Mouse (Mus musculus): ENCODE measurements at regions not wholly inside any gene's neighbourhood (a gene's known extent, or its start where the extent isn't known, plus 50 kb on each side); places are given as distances from the start of the nearest gene placed in this dataset.

DNA sequence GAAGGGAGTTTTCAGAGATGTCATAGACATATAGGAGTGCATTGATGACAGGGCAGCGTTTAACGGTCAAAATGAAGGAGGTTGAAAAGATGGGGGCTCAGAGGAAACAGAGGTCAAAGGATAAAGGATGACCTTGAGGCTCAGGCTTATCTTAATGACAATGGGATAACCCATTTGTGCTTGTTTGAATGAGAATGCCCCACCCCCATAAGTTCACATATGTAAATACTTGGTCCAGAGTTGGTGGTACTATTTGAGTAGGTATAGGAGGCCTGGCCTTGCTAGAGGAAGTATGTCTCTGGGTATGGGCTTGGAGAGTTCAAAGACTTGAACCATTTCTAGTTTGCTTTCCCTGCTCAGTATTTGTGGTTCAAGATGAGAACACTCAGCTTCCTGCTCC lies 237.4 kb upstream of the Fbxl7 start:
- no peak for ATAC-seq (ENCODE audit: extremely low read depth, insufficient number of reproducible peaks, low FRiP score, low TSS enrichment)
- WGBS: 80% methylated on average over 2 of the region's 2 CpGs

GRCm38 (mm10) chr15:27137580-27137979 lies 242.2 kb upstream of the Fbxl7 start:
- Histone ChIP-seq H3K9ac (no peak overlapping the region), H3K4me1 (no peaks in the 10 kb centered on the region), H3K36me3 (no peaks in the 10 kb centered on the region), H3K27me3 (replicated peaks) (no peaks in the 10 kb centered on the region), H3K27ac (replicated peaks) (no peak overlapping the region), H3K4me3 (no peak overlapping the region), H3K9me3 (no peaks in the 10 kb centered on the region), H3K4me2 (no peak overlapping the region)
- no peak for ATAC-seq (ENCODE audit: extremely low read depth, insufficient number of reproducible peaks, low FRiP score, low TSS enrichment)
- 80% methylated on average over 5 of the region's 5 CpGs for WGBS

More for the DNA sequence above, 237.4 kb upstream of the Fbxl7 start:
- no peaks in the 10 kb centered on the region for H3K27me3 ChIP-seq (replicated peaks)
- H3K4me3 ChIP-seq: no peak overlapping the region
- no peaks in the 10 kb centered on the region for H3K36me3 ChIP-seq
- no peak overlapping the region for H3K27ac ChIP-seq (replicated peaks)
- no peak overlapping the region for H3K9ac ChIP-seq
- no peaks in the 10 kb centered on the region for H3K9me3 ChIP-seq
- H3K4me2 ChIP-seq: no peak overlapping the region
- no peaks in the 10 kb centered on the region for H3K4me1 ChIP-seq

GRCm38 (mm10) chr15:27145860-27146259 lies 250.5 kb upstream of the Fbxl7 start:
- Histone ChIP-seq H3K4me1 (no peaks in the 10 kb centered on the region), H3K4me3 (no peak overlapping the region), H3K36me3 (no peaks in the 10 kb centered on the region), H3K9me3 (no peaks in the 10 kb centered on the region), H3K9ac (no peak overlapping the region), H3K27me3 (replicated peaks) (no peaks in the 10 kb centered on the region), H3K27ac (replicated peaks) (no peak overlapping the region), H3K4me2 (no peak overlapping the region)
- no peak for ATAC-seq (ENCODE audit: extremely low read depth, insufficient number of reproducible peaks, low FRiP score, low TSS enrichment)
- WGBS: 72% methylated on average over 6 of the region's 6 CpGs

DNA sequence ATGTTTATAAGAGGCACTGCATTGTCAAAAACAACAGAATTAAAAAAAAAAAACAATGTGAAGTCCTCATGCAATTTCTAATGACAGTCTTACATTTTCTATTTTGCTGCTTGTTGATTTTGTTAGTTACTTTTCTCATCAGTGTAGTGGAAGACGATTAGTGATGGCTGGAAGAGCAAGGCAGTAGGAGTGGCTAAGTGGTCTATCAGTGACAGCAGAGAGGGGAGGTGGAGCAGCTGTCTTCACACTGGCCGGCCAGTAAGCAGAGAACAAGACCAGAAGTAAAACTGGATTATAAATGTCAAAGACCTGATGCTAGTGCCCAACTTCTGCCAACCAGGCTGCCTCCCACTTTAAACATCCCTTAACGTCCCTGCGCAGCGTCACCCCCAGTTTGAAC lies 265.6 kb upstream of the Fbxl7 start:
- Histone ChIP-seq H3K4me3 (no peak overlapping the region), H3K27ac (replicated peaks) (no peak overlapping the region), H3K4me1 (no peaks in the 10 kb centered on the region), H3K27me3 (replicated peaks) (no peaks in the 10 kb centered on the region), H3K9me3 (no peaks in the 10 kb centered on the region), H3K4me2 (no peak overlapping the region), H3K36me3 (no peaks in the 10 kb centered on the region), H3K9ac (no peak overlapping the region)
- no peak for ATAC-seq (ENCODE audit: extremely low read depth, insufficient number of reproducible peaks, low FRiP score, low TSS enrichment)
- 58% methylated on average over 5 of the region's 5 CpGs for WGBS

DNA sequence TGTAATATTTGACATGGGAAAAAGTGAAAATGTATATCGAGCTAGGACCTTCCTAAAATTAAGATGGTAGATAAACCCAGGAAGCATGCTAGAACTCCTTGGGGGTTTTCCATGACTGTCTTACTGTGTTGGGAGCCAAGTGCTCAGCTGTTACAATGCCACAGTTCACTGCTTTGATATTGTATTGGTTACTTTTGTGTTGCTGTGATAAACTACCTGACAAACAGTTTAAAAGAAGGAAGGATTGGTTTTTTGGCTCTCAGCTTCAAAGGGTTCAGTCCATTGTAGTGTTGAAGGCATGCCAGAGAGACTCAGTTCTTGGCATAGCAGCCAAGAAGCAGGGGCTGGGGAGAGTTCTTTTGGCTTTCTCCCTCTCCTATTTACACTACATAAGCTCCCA lies 272.1 kb upstream of the Fbxl7 start:
- H3K27ac ChIP-seq (replicated peaks): no peak overlapping the region
- no peak overlapping the region for H3K4me3 ChIP-seq
- H3K4me1 ChIP-seq: no peaks in the 10 kb centered on the region
- WGBS: 49% methylated on average over 1 of the region's 1 CpGs
- H3K27me3 ChIP-seq (replicated peaks): no peaks in the 10 kb centered on the region
- no peak for ATAC-seq (ENCODE audit: extremely low read depth, insufficient number of reproducible peaks, low FRiP score, low TSS enrichment)
- H3K4me2 ChIP-seq: no peak overlapping the region
- no peak overlapping the region for H3K9ac ChIP-seq
- no peaks in the 10 kb centered on the region for H3K36me3 ChIP-seq
- H3K9me3 ChIP-seq: no peaks in the 10 kb centered on the region

GRCm38 (mm10) chr15:27169846-27170245 lies 274.5 kb upstream of the Fbxl7 start:
- Histone ChIP-seq H3K4me3 (no peak overlapping the region), H3K9me3 (no peaks in the 10 kb centered on the region), H3K4me1 (no peaks in the 10 kb centered on the region), H3K9ac (no peak overlapping the region), H3K27me3 (replicated peaks) (no peaks in the 10 kb centered on the region), H3K36me3 (no peaks in the 10 kb centered on the region), H3K4me2 (no peak overlapping the region), H3K27ac (replicated peaks) (no peak overlapping the region)
- 75% methylated on average over 7 of the region's 7 CpGs for WGBS
- no peak for ATAC-seq (ENCODE audit: extremely low read depth, insufficient number of reproducible peaks, low FRiP score, low TSS enrichment)

DNA sequence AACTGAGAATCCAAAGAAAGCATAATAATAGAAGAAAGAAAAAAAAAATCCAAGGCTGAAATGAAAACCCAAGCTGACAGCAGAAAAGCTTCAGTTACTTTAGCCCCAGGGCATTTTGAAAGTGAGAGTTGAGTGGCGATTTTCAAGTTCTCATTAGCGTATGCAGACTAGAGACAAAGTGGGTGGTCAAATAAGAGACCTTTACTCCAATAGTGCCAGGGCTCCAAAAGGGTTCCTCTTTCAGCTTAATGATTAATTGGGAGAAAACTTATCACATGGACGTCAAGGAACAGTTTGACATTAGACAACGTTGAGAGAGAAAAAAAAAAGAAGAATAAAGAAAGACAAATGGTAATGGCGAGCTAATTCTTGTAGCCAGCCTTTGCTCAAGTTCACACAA lies 278.1 kb upstream of the Fbxl7 start:
- Histone ChIP-seq H3K9ac (no peak overlapping the region), H3K4me1 (no peaks in the 10 kb centered on the region), H3K27me3 (replicated peaks) (no peaks in the 10 kb centered on the region), H3K4me2 (no peak overlapping the region), H3K4me3 (no peak overlapping the region), H3K9me3 (no peaks in the 10 kb centered on the region), H3K27ac (replicated peaks) (no peak overlapping the region), H3K36me3 (no peaks in the 10 kb centered on the region)
- WGBS: 53% methylated on average over 5 of the region's 5 CpGs
- ATAC-seq (ENCODE audit: extremely low read depth, insufficient number of reproducible peaks, low FRiP score, low TSS enrichment): no peak

DNA sequence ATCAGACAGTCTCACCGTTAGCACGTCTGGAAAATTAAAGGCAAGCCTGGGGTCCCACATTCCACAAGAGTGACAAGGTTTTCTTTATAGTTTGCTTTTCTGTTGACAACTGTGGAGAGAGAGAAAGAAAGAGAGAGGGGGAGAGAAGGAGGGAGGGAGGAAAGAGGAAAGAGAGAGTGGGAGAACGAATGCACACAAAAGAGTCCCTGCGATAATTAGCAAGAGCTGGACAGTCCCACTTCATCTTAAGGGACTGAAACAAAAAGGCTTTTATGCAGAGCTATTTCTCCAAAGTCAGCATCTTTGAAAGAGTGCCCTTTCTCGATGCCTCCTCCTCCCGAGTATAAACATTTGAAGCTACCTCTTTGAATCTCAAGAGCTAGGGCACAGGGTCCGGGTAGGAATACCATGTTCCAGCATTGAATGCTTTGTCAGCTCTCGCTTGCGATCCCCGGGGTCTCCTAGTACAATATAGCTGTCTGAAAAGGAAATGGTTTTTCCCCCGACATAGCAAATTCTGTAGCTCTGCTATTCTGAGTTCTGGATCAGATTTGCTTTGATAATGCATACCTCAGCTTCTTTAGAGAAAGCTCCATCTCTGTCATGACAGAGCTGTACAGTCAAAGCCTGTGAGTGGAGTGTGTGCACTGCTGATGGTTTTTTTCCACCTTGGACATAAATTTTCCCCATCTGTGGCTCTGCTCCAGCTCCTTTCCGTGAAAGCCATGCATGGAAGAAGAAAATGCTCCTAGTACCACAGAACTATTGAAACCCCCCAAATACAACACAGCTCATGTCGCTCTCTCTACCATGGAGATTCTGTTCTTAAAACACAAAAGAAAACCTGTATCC lies 282.9 kb upstream of the Fbxl7 start:
- no peaks in the 10 kb centered on the region for H3K4me1 ChIP-seq
- H3K4me3 ChIP-seq: no peak overlapping the region
- H3K27ac ChIP-seq (replicated peaks): no peak overlapping the region
- H3K4me2 ChIP-seq: no peak overlapping the region
- no peaks in the 10 kb centered on the region; the same call in 1 of the 2 replicates for H3K9me3 ChIP-seq
- 67% methylated on average over 13 of the region's 13 CpGs for WGBS
- no peak for ATAC-seq (ENCODE audit: extremely low read depth, insufficient number of reproducible peaks, low FRiP score, low TSS enrichment)
- H3K9ac ChIP-seq: no peak overlapping the region
- no peaks in the 10 kb centered on the region for H3K27me3 ChIP-seq (replicated peaks)
- H3K36me3 ChIP-seq: no peaks in the 10 kb centered on the region

DNA sequence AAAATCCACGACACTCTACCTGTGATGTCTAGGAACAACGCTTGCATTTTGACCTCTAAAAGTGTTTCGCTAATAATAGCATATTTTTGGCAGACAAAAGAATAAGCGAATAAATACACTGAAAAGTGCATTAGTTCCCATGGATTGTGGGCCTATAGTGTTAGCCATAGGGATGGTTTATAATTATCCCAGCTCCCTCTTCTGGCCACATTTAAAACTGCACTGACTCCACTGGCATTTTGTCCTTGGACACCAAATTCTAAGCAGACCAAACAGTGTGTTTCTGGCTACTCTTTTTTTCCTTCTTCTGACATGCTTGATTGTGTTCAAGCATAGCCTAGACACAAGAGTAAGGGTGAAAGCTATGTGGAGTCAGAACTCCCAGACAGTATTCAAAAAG lies 276.8 kb upstream of the Ank start:
- Histone ChIP-seq H3K9ac (no peak overlapping the region), H3K27ac (replicated peaks) (no peak overlapping the region), H3K27me3 (replicated peaks) (no peaks in the 10 kb centered on the region), H3K36me3 (no peaks in the 10 kb centered on the region), H3K4me2 (no peak overlapping the region), H3K9me3 (no peaks in the 10 kb centered on the region), H3K4me1 (no peaks in the 10 kb centered on the region), H3K4me3 (no peak overlapping the region)
- WGBS: 37% methylated on average over 4 of the region's 4 CpGs
- ATAC-seq (ENCODE audit: extremely low read depth, insufficient number of reproducible peaks, low FRiP score, low TSS enrichment): no peak

DNA sequence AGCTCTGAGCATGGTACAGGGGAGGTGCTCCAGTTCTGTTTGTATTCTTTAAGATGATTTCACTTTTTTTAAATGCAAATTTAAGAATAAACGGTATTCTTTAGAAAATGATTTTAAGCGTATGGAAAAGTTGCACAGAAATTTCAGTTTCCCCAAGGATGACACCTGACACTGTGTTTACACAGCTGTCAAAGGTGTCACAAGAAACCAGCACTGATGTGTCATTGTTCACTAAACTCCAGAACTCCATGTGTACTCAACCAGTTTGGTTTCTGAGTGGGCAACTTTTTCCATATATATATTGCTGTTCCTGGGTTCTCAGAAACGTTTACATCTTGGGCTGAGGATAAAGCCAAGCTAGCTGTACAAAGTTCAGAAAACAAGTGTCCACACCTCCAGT lies 265.0 kb upstream of the Ank start:
- 75% methylated on average over 3 of the region's 3 CpGs for WGBS
- Histone ChIP-seq H3K9me3 (no peaks in the 10 kb centered on the region), H3K4me3 (no peak overlapping the region), H3K27me3 (replicated peaks) (no peaks in the 10 kb centered on the region), H3K4me2 (no peak overlapping the region), H3K9ac (no peak overlapping the region), H3K4me1 (peaks cover 15% of the 10 kb centered on the region), H3K36me3 (no peaks in the 10 kb centered on the region), H3K27ac (replicated peaks) (no peak overlapping the region)
- ATAC-seq (ENCODE audit: extremely low read depth, insufficient number of reproducible peaks, low FRiP score, low TSS enrichment): no peak

DNA sequence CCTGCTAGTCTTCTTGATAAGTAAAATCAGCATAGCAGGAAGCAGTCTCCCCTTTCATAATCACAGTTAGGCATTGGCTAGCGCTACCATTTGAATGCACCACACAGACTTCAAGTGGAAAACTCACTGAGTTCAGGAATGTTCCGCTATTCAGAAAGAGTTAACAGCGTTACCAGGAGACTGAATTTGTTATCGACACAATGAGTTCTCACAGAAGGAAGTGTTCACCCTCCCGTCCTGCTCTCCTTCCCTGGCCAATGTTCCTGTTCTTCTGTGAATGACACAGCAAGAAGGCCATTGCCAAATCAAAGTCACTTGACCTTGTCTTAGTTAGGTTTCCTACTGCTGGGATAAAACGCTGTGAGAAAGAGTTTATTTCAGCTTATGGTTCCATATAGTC lies 261.6 kb upstream of the Ank start:
- no peak; the same call in 1 of the 2 replicates for ATAC-seq (ENCODE audit: extremely low read depth, insufficient number of reproducible peaks, low FRiP score, low TSS enrichment)
- H3K4me2 ChIP-seq: peak overlapping the region; percentile 5; the same call in 1 of the 2 replicates
- H3K27ac ChIP-seq (replicated peaks): peak overlapping the region; percentile 70
- peaks cover 15% of the 10 kb centered on the region for H3K4me1 ChIP-seq
- no peak overlapping the region for H3K4me3 ChIP-seq
- H3K27me3 ChIP-seq (replicated peaks): no peaks in the 10 kb centered on the region
- H3K9me3 ChIP-seq: no peaks in the 10 kb centered on the region
- H3K9ac ChIP-seq: no peak overlapping the region
- H3K36me3 ChIP-seq: no peaks in the 10 kb centered on the region
- WGBS: 41% methylated on average over 6 of the region's 6 CpGs

DNA sequence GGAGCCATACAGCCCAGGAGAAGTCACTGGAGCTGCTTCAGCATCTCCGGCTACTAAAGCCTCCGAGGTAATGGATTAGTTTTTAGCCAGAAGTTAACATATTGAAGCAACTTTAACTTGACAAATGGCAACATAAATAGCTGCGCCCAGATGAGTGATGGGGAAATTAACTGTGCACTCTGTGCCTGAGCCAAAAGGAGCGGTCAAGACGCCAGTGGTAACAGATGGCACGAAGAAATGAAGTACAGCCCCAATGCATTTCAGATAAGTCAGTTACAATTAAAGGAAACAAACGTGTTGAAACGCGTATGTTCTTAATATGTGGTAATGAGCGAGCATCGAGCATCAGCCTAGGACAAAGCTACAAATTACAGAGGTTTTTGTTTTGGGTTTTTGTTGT lies 259.0 kb upstream of the Ank start:
- ATAC-seq (ENCODE audit: extremely low read depth, insufficient number of reproducible peaks, low FRiP score, low TSS enrichment): no peak
- Histone ChIP-seq H3K27ac (replicated peaks) (no peak overlapping the region), H3K9me3 (peaks cover 4% of the 10 kb centered on the region; the same call in 1 of the 2 replicates), H3K36me3 (no peaks in the 10 kb centered on the region), H3K4me1 (peaks cover 15% of the 10 kb centered on the region), H3K27me3 (replicated peaks) (no peaks in the 10 kb centered on the region), H3K4me3 (no peak overlapping the region), H3K4me2 (no peak overlapping the region), H3K9ac (no peak overlapping the region)
- 77% methylated on average over 11 of the region's 11 CpGs for whole genome bisulfite sequencing
